Mouse (Mus musculus) liver, embryonic 14.5 days (tissue): ENCODE measurements around the gene Arhgap11a.

Source experiments
- CTCF ChIP-seq: IDR thresholded peaks from 2 replicates; pipeline ENCODE4 v1.5.1; 2016; ENCODE audit warnings: antibody characterized with exemption, low read depth, control low read depth
- EP300 ChIP-seq: IDR thresholded peaks from 2 replicates; pipeline ENCODE4 v1.6.1; 2016; ENCODE audit warnings: antibody characterized with exemption, low read depth

DNA sequence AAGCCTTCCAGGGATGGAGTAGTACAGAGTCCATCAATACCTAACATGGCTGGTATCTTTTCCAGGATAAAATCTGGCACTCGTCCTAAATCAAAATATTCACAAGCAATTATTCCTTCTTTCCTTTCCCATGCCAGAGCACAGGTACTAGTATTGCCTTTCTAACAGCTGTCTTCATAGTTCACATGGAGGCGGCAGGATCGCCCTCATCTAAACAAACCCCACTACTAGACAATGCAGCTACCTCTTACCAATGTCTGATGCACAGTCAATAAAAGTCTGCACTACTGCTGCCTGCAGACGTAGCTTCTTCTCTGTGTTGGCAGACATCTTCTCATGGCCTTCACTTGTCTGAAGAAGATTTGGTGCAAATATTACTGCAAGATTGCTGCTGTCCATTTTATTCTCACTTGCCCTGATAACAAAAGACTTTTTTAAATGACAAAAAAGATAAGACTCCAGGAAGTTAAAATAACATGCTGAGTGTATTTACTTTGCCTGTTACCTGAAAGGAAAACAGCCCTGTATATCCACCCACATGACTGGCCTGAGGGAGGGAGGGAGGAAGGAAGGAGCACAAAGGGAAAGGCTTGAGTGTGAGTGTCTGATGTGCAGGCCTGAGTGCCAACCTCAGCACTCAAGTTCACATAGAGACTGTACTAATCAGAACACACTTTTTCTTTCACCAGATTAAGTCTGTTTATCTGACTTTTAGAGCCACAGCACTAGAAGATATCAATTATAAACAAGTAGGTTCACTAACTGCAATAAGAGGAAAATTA, 6.6 kb downstream of the Arhgap11a start:
- TF ChIP-seq CTCF (no peak), EP300 (no peak)
